In genomic region chr7:12835779-12836178, GRCm38 (mm10) we compare ENCODE assay signal across 7 mouse cellular contexts. TPM values are rescaled to one million over a fixed set of nuclear protein-coding genes. Genes with fewer than 3 reads are reported as not detected.
DNase-seq lines count a peak whose midpoint lies in the region; ATAC-seq and TF ChIP-seq lines count a peak whose summit lies in the region.

No protein-coding gene starts in this region.

- H3K27me3 ChIP-seq in lung, postnatal 0 days (replicated peaks; ENCODE audit: insufficient read depth, low read length) = no peaks in the 10 kb centered on the region
- H3K27me3 ChIP-seq in forebrain, embryonic 13.5 days = no peaks in the 10 kb centered on the region
- H3K27me3 ChIP-seq in limb, embryonic 14.5 days (ENCODE audit: control insufficient read depth, insufficient read depth, low read length) = no peaks in the 10 kb centered on the region
- H3K27me3 ChIP-seq in stomach, embryonic 14.5 days (ENCODE audit: control insufficient read depth, insufficient read depth, low read length) = no peaks in the 10 kb centered on the region

- DNase-seq in lung, postnatal 0 days (ENCODE audit: low spot score) = no peak
- DNase-seq in lung, postnatal 36 days = no peak
- DNase-seq in limb, embryonic 14.5 days (ENCODE audit: low spot score) = no peak
- DNase-seq in gastrocnemius, postnatal 10 days = no peak
- DNase-seq in cerebellum, adult 18-20 months = no peak

- WGBS in lung, postnatal 0 days = 93% methylated on average over 4 of the region's 4 CpGs
- WGBS in forebrain, embryonic 13.5 days = 96% methylated on average over 4 of the region's 4 CpGs
- 97% methylated on average over 4 of the region's 4 CpGs for WGBS in limb, embryonic 14.5 days
- WGBS in stomach, embryonic 14.5 days = 95% methylated on average over 4 of the region's 4 CpGs

- H3K4me3 ChIP-seq in lung, postnatal 0 days (ENCODE audit: low read depth, low read length) = peak overlapping the region; percentile 67
- H3K4me3 ChIP-seq in forebrain, embryonic 13.5 days = peak overlapping the region; percentile 58
- peak overlapping the region; percentile 64 for H3K4me3 ChIP-seq in limb, embryonic 14.5 days (replicated peaks; ENCODE audit: low read length)
- peak overlapping the region; percentile 63 for H3K4me3 ChIP-seq in stomach, embryonic 14.5 days (ENCODE audit: low read depth, low read length)

- H3K27ac ChIP-seq in lung, postnatal 0 days (ENCODE audit: low read length) = 0 out of 2 replicates have a peak overlapping the region, but pooled peaks have one; percentile 80
- H3K27ac ChIP-seq in forebrain, embryonic 13.5 days = no peak overlapping the region
- H3K27ac ChIP-seq in limb, embryonic 14.5 days (replicated peaks; ENCODE audit: low read depth, low read length) = no peak overlapping the region
- no peak overlapping the region for H3K27ac ChIP-seq in stomach, embryonic 14.5 days (ENCODE audit: low read length)

- H3K4me2 ChIP-seq in lung, postnatal 0 days (replicated peaks; ENCODE audit: low read depth, low read length) = peak overlapping the region; percentile 59
- peak overlapping the region; percentile 62 for H3K4me2 ChIP-seq in forebrain, embryonic 13.5 days
- H3K4me2 ChIP-seq in limb, embryonic 14.5 days (replicated peaks; ENCODE audit: low read depth, low read length, severe bottlenecking) = peak overlapping the region; percentile 58
- peak overlapping the region; percentile 62; the same call in 1 of the 2 replicates for H3K4me2 ChIP-seq in stomach, embryonic 14.5 days (replicated peaks; ENCODE audit: low read depth, low read length)

- H3K9me3 ChIP-seq in lung, postnatal 0 days (ENCODE audit: low read length) = peaks cover 15% of the 10 kb centered on the region
- peaks cover 37% of the 10 kb centered on the region for H3K9me3 ChIP-seq in forebrain, embryonic 13.5 days (replicated peaks)
- peaks cover 50% of the 10 kb centered on the region for H3K9me3 ChIP-seq in limb, embryonic 14.5 days (ENCODE audit: control insufficient read depth, low read length)
- H3K9me3 ChIP-seq in stomach, embryonic 14.5 days (ENCODE audit: control insufficient read depth, low read depth, low read length) = peaks cover 40% of the 10 kb centered on the region

- no peak overlapping the region for H3K9ac ChIP-seq in lung, postnatal 0 days (replicated peaks; ENCODE audit: low read depth)
- no peak overlapping the region for H3K9ac ChIP-seq in forebrain, embryonic 13.5 days
- H3K9ac ChIP-seq in limb, embryonic 14.5 days (ENCODE audit: low read depth, low read length, severe bottlenecking) = no peak overlapping the region
- H3K9ac ChIP-seq in stomach, embryonic 14.5 days (replicated peaks; ENCODE audit: low read depth, low read length) = no peak overlapping the region

- H3K4me1 ChIP-seq in lung, postnatal 0 days (ENCODE audit: insufficient read depth, low read depth, low read length) = no peaks in the 10 kb centered on the region
- H3K4me1 ChIP-seq in forebrain, embryonic 13.5 days = peaks cover 5% of the 10 kb centered on the region; the same call in 1 of the 2 replicates
- no peaks in the 10 kb centered on the region for H3K4me1 ChIP-seq in limb, embryonic 14.5 days (ENCODE audit: control insufficient read depth, insufficient read depth, low read length)
- H3K4me1 ChIP-seq in stomach, embryonic 14.5 days (ENCODE audit: control insufficient read depth, insufficient read depth, low read length) = no peaks in the 10 kb centered on the region

- peaks cover 26% of the 10 kb centered on the region; the same call in 1 of the 2 replicates for H3K36me3 ChIP-seq in lung, postnatal 0 days (ENCODE audit: insufficient read depth, low read length)
- peaks cover 45% of the 10 kb centered on the region for H3K36me3 ChIP-seq in forebrain, embryonic 13.5 days (ENCODE audit: poor library complexity, severe bottlenecking)
- H3K36me3 ChIP-seq in limb, embryonic 14.5 days (ENCODE audit: control insufficient read depth, insufficient read depth, low read length) = peaks cover 46% of the 10 kb centered on the region
- H3K36me3 ChIP-seq in stomach, embryonic 14.5 days (ENCODE audit: control insufficient read depth, insufficient read depth, low read length) = peaks cover 37% of the 10 kb centered on the region

- no peak for TF ChIP-seq CTCF in lung, postnatal 0 days (IDR thresholded peaks at IDR 0.05)

- no peak for ATAC-seq in lung, postnatal 0 days
- no peak for ATAC-seq in forebrain, embryonic 13.5 days
- no peak for ATAC-seq in limb, embryonic 14.5 days (ENCODE audit: low FRiP score, low read depth)
- ATAC-seq in stomach, embryonic 14.5 days (ENCODE audit: insufficient number of reproducible peaks, insufficient read depth, low FRiP score, low read depth) = no peak

- no peak for TF ChIP-seq EP300 in lung, postnatal 0 days (IDR thresholded peaks at IDR 0.05)

- TF ChIP-seq POLR2A in limb, embryonic 14.5 days (IDR thresholded peaks at IDR 0.05; ENCODE audit: borderline replicate concordance, extremely low read depth, insufficient read depth, insufficient read length) = no peak

RNA-seq across cellular contexts. Expression of gene Zfp110, which starts 1.2 kb away (rescaled TPM):
- polyA plus RNA-seq in lung, postnatal 0 days (2015; fragmentation: Nextera tagmentation; extraction: Ambion mirVana) = 26.4 and 28.3 TPM in 2 replicates
- polyA plus RNA-seq in forebrain, embryonic 13.5 days (2015; fragmentation: Nextera tagmentation; extraction: Ambion mirVana) = 32.6 and 33.3 TPM in 2 replicates
- 13.6 and 14.4 TPM in 2 replicates for polyA plus RNA-seq in limb, embryonic 14.5 days (2012; rRNA removed)
- polyA plus RNA-seq in limb, embryonic 14.5 days (2014; fragmentation: Nextera tagmentation; extraction: Ambion mirVana) = 32.5 and 36.0 TPM in 2 replicates
- polyA plus RNA-seq in stomach, embryonic 14.5 days (2014; fragmentation: Nextera tagmentation; extraction: Ambion mirVana) = 29.9 and 35.7 TPM in 2 replicates
- total RNA-seq in gastrocnemius, postnatal 10 days (2021) = 10 to 100 TPM in 1 of 2 experiments, 1 to 10 TPM in 1; 9.8 to 13.4 TPM

RNA-seq across cellular contexts. Expression of gene Zfp329, which starts 17.1 kb away (rescaled TPM):
- 7.2 and 8.5 TPM in 2 replicates for polyA plus RNA-seq in lung, postnatal 0 days (2015; fragmentation: Nextera tagmentation; extraction: Ambion mirVana)
- 31.0 and 31.4 TPM in 2 replicates for polyA plus RNA-seq in forebrain, embryonic 13.5 days (2015; fragmentation: Nextera tagmentation; extraction: Ambion mirVana)
- 11.1 and 13.6 TPM in 2 replicates for polyA plus RNA-seq in limb, embryonic 14.5 days (2012; rRNA removed)
- polyA plus RNA-seq in limb, embryonic 14.5 days (2014; fragmentation: Nextera tagmentation; extraction: Ambion mirVana) = 12.1 and 16.1 TPM in 2 replicates
- polyA plus RNA-seq in stomach, embryonic 14.5 days (2014; fragmentation: Nextera tagmentation; extraction: Ambion mirVana) = 23.9 and 24.4 TPM in 2 replicates
- 1 to 10 TPM; 5.8 to 8.9 TPM for total RNA-seq in gastrocnemius, postnatal 10 days (2021)

RNA-seq across cellular contexts. Expression of gene Zscan18, which starts 32.3 kb away (rescaled TPM):
- polyA plus RNA-seq in lung, postnatal 0 days (2015; fragmentation: Nextera tagmentation; extraction: Ambion mirVana) = 1.3 and 2.0 TPM in 2 replicates
- polyA plus RNA-seq in forebrain, embryonic 13.5 days (2015; fragmentation: Nextera tagmentation; extraction: Ambion mirVana) = 11.4 and 14.9 TPM in 2 replicates
- 11.9 and 12.1 TPM in 2 replicates for polyA plus RNA-seq in limb, embryonic 14.5 days (2012; rRNA removed)
- 11.0 and 13.0 TPM in 2 replicates for polyA plus RNA-seq in limb, embryonic 14.5 days (2014; fragmentation: Nextera tagmentation; extraction: Ambion mirVana)
- polyA plus RNA-seq in stomach, embryonic 14.5 days (2014; fragmentation: Nextera tagmentation; extraction: Ambion mirVana) = 8.2 and 10.5 TPM in 2 replicates
- total RNA-seq in gastrocnemius, postnatal 10 days (2021) = 1 to 10 TPM; 3.6 to 4.9 TPM

RNA-seq across cellular contexts. Expression of gene Zfp128, which starts 45.2 kb away (rescaled TPM):
- 2.5 TPM in 2 replicates for polyA plus RNA-seq in lung, postnatal 0 days (2015; fragmentation: Nextera tagmentation; extraction: Ambion mirVana)
- 7.0 and 7.5 TPM in 2 replicates for polyA plus RNA-seq in forebrain, embryonic 13.5 days (2015; fragmentation: Nextera tagmentation; extraction: Ambion mirVana)
- 4.4 and 4.8 TPM in 2 replicates for polyA plus RNA-seq in limb, embryonic 14.5 days (2012; rRNA removed)
- 4.8 and 5.8 TPM in 2 replicates for polyA plus RNA-seq in limb, embryonic 14.5 days (2014; fragmentation: Nextera tagmentation; extraction: Ambion mirVana)
- polyA plus RNA-seq in stomach, embryonic 14.5 days (2014; fragmentation: Nextera tagmentation; extraction: Ambion mirVana) = 4.5 and 4.6 TPM in 2 replicates
- 1 to 10 TPM; 2.1 to 3.0 TPM for total RNA-seq in gastrocnemius, postnatal 10 days (2021)
